Mouse (Mus musculus) embryo, embryonic 11 days (tissue): ENCODE measurements around the gene Efnb3.
A peak's percentile ranks its signal among the peaks of the same experiment; 100 is the strongest.
"Not testable (repeated sequence)": the region's sequence is repeated elsewhere in the genome, so short reads cannot be mapped to it uniquely, and the experiment has no call there.

Experiments used
- DNase-seq: peaks from one replicate; pipeline ENCODE4 v3.0.0-alpha.2; 2015

Gene Efnb3

DNA sequence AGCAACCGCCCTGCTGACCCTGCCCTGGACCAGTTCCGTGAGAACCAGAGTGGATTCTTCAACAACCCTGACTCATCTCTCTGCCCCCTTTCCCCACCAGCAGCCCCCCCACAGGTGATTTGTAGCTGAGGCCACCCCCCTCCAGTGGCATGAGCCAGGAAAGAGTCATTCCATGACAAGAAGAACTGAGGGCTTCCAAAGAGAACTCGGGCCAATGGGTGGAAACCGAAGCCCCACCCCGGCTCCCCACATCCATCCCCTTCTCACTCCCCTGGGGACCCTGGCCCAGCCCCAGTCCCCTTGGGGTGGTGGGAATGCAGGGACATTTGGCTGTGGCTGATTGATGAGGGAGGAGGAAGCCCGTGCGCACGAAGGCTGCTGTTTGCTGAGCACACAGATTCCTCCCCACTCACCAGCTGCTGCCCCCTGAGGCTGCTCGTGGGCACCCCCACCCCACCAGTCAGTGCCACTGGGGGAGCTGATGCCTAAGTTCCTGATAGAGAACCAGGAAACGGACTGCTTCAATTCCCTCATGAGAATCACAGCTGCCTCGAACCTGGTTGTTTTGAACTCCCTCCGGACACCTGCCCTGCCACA lies 10.8 kb downstream of the Efnb3 start, which contains the start of gene Dnah2:
Dnah2 (minus strand) TSS at position 51 of the 597 bp plus-strand sequence.
- DNase-seq = no peak

DNA sequence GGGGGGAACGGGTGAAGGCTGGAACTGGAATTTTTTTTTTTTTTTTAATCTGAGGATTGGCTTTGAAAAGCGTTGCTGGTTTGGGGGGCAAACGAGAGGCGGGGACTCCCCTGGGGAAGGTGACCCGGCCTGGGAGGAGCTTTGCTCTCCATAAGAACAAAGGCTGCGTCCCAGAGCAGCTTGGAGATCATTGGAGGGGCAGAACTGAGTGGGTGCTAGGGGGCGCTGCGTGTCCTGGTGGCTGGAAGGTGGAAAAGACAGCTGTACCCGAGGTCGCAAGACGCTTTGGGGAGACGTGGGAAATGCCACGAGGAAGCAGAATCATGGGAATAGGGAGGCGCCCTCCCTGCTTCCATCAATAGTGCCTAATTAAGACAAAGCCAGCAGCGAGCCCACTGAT lies 12.9 kb downstream of the Efnb3 start:
- no peak for DNase-seq

DNA sequence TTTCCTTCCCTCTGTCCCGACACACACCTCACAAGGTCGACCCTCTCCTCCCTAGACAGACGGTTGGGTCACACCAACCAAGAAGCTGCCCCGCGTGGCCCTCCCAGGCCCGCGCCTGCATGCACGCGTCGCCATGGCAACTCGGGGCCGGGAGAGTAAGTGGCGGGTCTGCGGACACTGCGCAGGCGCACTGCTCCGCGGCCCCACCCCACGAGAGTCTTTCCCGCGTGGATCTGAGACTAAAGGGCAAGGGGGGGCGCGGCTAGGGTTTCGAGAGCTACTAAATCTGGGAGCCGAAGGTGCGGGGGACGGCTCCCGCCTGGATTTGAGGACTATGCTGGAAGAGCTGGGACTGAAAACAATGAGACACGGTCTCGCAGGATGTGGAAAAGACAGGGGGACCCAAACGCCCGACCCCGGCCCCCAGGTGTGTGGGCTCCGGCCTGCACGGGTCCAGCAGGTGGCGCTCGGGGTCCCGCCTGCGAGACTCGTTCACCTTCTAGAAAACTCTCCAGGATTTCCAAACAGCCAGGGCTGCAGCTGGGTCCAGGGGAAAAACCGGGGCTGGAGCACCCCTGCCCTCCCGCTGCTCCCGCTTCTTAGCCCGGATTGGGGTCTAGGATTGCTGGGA lies 13.5 kb downstream of the Efnb3 start:
- peak; percentile 91 for DNase-seq

DNA sequence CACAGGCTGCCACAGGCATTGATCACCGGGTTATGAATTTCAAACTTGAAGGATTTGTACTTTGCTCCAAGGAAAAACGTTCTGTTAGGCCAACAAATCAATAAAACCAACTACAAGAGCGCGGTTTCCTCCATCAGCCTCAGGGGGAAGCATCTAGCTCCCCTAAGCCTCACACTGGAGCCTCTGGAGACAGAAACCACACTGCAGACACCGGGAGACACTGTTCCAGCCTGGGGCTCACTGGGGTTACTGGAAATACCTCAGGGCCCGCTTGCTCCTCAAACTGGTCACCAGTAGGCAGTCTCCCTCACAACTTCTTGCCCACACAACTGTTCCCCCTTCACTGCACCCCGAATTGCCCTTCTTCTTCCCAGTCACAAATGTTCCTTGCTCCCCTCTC lies 14.0 kb downstream of the Efnb3 start:
- peak; percentile 52 for DNase-seq

DNA sequence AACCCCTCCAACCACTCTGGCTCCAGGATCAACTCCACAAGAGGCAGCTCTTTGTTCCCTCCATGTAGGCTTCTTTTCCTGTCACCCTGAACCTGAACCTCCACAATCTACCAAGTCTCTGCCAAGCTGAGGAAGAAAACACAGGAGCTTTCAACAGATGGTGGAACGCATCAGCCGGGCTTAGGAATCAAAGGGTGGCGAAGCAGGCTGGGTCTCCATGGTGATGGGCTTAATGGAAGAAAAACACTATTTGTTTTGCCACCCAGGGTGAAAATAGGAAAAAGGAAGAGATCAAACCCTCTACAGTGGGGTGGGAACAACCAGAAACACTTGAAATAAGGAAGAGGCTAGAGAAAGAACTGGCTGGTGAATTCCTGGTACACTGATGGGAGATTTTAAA lies 16.4 kb downstream of the Efnb3 start:
- no peak for DNase-seq

DNA sequence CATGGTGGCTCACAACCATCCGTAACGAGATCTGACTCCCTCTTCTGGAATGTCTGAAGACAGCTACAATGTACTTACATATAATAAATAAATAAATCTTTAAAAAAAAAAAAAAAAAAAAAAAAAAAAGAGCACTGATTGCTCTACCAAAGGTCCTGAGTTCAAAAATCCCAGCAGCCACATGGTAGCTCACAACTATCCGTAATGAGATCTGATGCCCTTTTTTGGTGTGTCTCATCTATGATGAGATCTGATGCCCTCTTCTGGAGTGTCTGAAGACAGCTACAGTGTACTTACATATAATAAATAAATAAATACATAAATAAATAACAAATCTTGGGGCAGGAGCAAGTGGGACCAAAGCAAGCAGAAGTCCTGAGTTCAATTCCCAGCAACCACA lies 18.3 kb downstream of the Efnb3 start:
- DNase-seq = not testable (repeated sequence)

DNA sequence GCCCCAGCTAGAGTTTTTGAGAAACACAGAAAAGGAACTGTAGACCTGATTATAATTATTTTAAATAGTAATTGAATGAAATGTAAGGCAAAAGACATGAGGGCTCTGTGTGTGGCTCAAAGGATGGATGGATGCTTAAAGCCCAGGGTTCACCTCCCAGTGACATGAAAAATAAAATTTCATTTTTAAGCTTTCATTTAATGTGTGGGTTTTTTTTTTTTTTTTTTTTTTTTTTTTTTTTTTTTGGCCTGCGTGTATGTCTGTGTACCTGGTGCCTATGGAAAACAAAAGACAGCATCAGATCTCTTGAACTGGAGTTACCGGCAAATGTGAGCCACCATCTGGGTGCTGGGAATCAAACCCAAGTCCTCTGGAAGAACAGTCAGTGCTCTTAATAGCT lies 19.3 kb downstream of the Efnb3 start:
- no peak for DNase-seq

DNA sequence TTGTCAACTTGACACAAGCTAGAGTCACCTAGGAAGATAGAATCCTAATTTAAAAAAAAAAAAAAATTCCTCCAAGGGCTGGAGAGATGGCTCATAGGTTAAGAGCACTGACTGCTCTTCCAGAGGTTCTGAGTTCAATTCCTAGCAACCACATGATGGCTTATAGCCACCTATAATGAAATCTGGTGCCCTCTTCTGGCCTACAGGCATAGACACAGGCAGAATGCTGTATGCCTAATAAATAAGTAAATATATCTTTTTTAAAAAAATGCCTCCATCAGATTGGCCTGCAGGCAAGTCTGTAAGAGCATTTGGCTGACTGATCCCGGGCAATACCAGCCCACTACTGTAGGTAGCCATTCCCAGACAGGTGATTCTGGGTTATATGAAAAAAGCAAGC lies 25.0 kb downstream of the Efnb3 start:
- no peak for DNase-seq

DNA sequence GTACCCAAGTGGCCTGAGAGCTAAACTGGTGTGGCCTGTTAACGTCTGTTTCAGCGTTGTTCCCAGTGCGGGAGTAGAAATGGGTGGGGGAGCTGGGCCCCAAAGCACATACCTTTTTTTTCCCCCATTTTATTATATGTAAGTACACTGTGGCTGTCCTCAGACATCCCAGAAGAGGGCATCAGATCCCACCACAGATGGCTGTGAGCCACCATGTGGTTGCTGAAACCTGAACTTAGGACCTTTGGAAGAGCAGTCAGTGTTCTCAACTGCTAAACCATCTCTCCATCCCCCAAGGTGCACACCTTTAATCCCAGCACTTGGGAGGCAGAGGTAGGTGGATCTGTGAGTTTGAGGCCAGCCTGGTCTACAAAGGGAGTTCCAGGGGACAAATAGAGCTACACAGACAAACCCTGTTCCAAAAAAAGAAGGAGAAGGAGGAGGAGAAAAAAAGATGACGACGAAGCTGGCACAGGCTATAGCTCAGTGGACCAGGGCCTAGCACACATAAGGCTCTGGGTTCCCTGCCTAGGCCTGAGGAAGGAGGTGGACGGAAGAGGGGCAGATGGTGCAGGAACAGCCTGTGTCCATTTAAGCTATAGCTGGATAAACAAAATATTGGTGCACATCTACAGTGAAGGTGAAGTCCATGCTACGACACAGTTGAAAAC lies 27.4 kb downstream of the Efnb3 start:
- no peak for DNase-seq

DNA sequence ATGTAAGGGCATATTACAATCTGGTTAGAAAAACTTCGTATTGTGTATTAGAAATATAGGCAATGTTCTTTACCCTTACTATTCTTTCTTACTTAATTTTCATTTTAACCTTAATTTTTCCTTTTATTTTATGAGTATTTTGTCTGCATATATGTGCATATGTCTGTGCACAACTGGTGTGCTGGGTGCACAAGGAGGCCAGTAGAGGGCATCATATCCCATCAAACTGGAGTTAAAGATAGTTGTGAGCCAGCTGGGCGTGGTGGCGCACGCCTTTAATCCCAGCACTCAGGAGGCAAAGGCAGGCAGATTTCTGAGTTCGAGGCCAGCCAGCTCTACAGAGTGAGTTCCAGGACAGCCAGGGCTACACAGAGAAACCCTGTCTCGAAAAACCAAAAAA lies 29.2 kb downstream of the Efnb3 start:
- not testable (repeated sequence) for DNase-seq

DNA sequence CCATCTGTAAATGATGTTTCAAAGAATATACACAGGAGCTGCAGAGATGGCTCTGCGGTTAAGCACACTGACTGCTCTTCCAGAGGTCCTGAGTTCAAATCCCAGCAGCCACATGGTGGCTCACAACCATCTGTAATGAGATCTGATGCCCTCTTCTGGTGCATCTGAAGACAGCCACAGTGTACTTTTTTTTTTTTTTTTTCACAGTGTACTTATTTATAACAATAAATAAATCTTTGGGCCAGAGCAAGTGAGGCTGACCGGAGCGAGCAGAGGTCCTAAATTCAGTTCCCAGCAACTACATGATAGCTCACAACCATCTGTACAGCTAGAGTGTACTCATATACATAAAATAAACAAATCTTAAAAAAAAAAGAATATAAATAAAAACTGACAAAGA lies 29.7 kb downstream of the Efnb3 start:
- DNase-seq = not testable (repeated sequence)

DNA sequence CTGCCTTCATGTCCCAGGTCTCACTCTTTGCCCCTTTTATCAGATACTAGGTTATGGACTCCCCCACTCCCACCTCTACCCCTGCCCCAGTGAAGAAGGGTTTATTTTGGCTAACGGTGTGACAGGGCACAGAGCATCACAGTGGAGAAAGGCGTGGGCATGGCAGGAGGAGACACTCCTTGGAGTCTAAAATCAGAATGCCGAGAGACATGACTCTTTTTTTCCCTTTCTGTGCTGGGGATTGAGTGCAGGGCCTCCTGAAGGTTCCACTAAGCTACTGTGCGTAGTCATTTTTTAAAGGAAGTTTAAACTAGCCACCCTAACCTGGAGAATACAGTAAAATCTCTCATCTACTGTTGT lies 32.0 kb downstream of the Efnb3 start:
- DNase-seq = no peak

DNA sequence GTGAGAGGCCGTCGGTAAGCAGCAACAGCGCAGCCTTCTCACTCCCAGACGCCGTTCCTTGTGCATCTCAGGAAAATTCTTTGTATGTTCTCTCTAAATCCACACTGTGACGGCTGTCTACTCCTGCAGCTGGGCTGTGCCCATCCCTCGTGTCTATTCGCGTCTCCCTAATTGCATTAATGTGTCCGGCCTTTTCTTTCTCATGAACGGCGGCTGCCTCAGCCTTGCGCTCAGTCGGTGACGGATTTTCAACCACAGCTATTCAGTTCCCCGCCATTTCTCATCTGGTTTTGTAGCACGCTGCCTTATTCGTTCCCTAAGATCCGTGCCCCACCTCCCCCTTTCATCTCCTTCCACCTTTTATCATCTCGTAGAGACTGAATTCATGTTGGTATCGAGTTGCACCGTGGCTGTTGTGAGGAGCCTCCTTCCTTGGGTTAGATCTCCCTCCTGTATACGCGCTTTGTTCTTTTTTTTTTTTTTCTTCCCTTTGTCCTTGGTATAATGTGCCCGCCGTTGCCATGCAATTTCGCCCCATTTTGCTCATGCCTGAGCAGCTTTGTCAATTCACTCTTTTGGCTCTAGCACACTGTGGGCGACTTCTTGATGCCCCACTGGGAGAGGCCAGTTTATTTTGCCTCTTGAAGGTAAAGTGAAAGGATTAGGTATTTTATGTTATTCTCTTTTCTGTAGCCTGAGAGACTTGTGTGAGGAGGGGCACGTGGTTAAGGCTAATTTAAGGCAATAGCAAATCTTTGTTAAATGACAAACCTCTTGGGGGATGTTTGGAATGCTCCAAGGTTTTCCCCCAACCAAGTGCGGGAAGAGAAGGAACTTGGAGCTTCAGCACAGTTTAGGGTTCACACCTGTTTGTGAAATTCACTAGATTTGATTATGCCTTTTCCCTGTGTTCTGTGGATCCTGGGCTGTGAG lies 32.6 kb downstream of the Efnb3 start:
- DNase-seq = peak; percentile 79

DNA sequence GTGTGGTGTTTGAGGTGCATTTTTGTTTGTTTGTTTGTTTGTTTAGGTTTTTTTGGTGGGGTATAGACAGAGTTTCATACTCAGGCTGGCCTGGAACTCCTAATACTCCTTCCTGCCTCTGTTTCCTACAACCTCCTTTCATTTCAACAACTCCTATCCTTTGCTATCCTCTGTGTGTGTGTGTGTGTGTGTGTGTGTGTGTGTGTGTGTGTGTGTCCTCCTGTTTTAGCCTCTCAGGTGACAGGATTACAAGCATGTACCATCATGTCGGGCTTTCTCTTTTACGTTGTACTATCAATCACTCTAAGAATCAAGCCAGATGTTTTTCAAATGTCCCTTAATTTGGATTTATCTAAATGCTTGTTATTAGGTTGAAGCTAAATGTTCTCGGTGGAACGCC lies 33.4 kb downstream of the Efnb3 start:
- DNase-seq = no peak

DNA sequence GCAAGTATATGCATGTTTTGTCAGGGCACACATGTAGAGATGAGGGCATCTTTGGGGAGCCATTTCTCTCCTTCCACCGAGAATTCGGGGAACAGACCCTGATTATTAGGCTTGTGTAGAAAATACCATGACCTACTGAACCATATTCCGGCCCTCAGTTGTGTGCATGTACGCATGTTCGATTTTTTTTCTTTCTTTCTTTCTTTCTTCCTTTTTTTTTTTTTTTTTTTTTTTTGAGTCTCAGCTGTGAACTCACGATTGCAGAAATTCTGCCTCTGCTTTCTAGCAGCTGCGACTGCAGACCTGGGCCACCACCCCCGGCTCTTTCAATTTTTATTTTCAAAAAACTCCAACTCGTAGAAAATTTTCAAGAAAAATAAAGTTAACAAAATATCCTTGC lies 34.3 kb downstream of the Efnb3 start:
- DNase-seq = no peak

DNA sequence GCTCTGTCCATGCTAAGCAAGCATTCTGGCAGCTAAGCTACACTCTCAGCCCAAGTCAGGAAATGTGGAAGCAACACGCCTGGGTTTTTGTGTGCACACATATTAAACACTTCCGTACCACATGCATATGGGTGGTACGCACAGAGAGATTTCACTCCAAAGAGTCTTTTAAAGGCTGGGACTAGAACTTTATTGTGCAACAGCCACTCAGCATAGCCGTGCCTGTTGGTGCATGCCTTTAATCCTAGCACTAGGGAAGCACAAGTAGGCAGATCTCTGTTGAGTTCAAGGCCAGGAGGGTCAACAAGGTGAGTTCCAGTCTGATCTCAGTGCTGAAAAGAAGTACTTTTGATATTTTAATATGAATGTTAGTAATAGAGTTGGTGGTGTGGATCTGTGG lies 36.4 kb downstream of the Efnb3 start:
- DNase-seq = no peak

DNA sequence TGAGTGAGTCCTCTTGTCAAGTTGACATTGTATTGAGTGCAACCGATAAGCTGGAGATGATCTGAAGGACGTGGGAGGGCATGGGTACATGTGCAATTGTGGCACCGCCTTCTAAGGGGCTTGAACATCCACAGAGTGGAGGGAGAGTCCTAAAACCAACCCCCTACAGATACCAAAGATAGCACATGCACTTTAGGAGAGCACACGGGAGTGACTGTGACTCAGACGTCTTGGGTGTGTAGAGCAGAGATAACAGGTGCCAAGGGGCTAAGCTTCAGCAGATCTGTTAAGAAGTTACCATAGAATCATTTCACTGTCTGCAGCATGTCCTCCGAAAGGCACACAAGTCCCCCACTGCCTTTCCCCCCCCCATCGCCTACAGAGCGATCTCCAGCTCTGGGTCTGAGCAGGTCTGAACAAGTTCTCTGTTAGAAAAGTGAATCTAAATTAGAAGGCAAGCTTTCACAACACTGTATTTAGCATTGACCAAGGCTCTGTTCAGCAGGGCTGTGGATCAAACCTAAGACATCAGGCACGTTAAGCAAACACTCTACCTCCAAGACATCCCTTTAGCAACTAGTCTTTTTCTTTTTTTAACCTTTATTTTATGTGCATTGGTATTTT lies 38.4 kb downstream of the Efnb3 start:
- DNase-seq = no peak

DNA sequence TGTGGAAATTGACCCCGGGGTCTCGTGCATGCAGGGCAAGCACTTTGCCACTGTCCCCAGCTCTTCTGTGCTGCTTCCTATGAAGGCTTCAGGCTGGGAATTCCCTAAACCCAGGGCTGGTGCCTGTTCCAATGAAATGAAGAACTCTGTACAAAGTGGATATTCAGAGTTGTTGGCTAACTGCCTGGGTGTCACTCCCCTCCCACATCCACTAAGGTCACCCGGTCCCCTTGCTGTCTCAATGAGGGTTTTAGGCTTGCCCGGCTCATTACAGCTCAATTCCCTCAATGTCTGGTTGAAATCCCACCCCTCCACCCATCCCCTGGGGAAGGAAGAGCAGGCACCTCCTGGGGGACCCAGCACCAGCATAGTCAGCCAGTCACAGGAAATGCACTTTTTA lies 40.0 kb downstream of the Efnb3 start:
- no peak for DNase-seq

DNA sequence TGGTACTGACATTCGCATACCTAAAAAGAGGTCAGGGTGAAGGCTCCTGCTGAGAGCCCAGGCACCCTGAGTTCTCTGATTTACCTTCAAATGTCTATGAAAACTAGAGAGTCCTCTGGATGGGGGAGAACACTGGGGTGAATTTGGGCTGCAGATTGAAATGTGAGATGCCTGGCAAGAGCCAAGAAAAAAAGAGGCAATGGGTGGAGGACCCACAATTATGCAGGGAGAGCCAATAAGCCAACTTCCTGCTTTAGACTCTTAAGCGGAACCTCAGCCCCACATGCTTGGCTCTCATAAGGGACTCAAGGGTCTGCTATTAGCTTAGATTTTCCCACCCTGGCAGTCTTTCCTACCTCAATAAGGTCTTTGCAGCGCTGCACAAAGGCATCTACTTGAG lies 43.3 kb downstream of the Efnb3 start:
- no peak for DNase-seq

DNA sequence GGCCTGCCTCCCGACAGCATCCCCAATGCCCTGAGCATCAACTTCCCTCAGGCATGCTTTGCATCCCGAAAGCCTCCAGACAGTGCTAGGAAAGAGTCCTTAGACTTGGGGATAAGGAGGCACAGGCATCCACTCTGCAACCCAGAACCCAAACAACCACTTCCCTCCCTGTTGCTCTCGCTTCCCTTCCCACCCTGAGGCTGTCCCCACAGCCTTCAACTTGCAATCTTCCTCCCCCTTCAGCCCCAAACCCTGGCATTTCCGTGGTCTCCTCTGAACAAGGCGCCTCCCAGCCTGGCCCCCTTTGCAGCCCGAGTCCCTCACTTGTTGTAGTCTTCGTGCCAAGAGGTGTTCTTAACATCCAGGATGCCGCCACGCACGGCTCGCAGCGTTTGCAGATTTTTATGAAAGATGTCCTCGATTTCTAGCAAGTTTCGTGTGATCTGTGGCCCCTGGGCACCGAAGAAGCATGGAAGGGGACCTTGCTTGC lies 43.8 kb downstream of the Efnb3 start:
- no peak for DNase-seq

DNA sequence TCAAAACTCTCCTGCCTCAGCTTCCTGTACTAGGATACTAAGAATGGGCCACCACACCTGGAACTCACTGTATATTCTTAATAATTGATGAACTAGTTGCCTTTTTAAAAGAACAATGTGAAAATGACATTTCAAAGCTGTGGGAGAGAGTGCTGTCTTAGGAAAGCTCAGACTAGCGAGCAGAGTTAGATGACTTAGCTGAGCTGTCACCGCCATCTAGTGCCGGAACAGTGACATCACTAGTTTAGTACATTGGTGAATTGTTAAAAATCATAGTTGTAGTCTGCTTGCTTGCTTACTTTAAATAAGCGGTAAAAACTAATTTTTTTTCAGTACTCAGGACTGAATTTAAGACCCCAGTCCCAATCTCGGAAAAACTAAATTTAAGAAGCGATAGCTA lies 46.2 kb downstream of the Efnb3 start:
- peak; percentile 85 for DNase-seq

DNA sequence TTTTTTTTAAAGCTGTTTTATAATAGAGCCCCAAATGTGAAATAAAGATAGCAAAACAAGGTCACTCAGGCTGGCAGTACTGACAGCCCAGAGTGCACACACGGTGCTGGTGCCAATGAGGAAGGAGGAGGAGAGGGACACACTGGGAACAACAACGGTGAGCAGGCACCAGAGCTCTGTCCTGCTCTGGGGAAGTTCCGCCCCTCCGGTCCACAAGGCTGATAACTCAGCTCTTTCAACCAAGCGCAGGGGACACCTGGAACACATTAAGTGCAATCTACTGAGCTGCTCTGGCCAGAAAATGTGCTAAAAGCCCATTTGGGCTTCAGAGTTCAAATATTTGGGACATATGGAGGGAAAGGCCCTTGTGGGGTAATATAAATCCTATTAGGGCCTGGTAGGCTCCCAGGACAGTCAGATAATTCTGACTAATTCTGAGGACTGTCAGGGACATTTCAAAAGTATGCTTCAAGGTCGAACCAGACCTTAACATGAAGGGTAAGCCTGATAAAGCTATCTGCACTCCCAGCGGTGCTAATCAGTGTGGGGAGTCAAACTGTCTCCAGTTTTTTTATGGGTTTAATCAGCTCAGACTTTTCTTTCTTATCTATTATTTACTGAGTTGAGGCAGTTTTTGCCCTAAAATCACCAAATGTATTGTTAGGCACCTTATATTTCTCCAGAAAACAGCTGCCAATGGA lies 49.1 kb downstream of the Efnb3 start:
- DNase-seq = peak; percentile 77
